Mouse (Mus musculus): ENCODE measurements around the gene Ncoa5.

Gene Ncoa5

DNA sequence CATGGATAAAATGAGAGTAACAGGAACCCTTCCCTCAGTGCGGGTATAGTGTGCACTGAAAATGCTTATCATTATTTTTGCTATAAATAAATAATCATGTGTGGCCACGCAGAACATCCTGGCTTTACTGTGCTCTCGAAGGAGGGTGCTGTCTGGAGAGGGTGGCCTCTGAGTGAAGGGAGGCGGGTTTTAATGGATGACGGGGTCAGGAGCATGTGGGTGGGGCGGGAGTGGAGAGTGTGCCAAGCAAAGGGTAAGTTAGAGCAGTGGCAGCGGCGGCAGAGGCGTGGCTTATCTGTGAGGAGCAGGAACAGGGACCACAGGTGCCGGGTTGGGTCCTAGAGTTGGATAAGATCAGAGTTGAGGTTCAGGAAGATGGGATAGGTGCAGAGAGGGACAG is 42.9 kb downstream of the Ncoa5 start:
- no peak for DNase-seq

GRCm38 (mm10) chr2:164991111-164991510 is 43.6 kb downstream of the Ncoa5 start:
- DNase-seq, result no peak

- no peak for DNase-seq
Measured at GRCm38 (mm10) chr2:164988777-164989176, 45.9 kb downstream of the Ncoa5 start.

GRCm38 (mm10) chr2:164986371-164987027 is 48.2 kb downstream of the Ncoa5 start:
- DNase-seq, result no peak

DNA sequence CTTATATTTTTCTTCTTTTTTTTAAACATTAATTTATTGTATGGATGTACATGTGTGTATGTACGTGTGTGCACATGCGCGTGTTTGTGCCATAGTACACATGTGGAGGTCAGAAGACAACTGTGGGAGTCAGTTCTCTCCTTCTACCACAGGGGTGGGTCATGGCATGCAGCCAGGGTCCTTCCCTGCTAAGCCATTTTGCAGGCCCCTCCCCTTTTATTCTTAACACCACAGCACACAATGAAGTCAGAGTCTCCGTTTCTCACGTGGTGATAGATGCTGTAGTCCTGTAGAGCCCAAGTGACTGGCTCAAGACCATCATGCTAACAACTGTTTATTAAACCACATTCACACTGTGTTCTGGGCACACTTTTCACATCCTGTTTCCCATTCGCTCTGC is 48.7 kb downstream of the Ncoa5 start:
- no peak for DNase-seq

GRCm38 (mm10) chr2:164979749-164980148 is 54.9 kb downstream of the Ncoa5 start:
- peak; percentile 41 for DNase-seq

DNA sequence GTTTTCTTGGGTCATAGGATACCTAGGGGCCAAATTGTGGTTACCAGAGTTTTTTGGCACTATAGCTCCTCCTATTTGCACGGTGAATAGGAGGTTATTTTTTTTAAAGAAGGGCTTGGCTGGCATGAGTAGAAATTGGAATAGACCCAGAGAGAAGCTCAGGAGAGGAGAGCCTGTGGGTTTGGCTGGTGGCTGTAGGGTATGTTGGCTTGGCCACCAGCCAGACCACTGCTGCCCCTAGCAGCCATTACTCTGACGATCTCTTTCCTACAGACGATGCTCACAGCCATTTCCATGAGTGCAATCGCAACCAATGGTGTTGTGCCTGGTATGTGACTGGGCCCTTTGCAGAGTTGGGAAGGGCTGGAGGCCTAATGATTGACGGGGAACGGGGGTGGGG is 59.1 kb downstream of the Ncoa5 start:
- no peak for DNase-seq

- no peak for DNase-seq
Measured at GRCm38 (mm10) chr2:164972646-164973045, 62.0 kb downstream of the Ncoa5 start.

DNA sequence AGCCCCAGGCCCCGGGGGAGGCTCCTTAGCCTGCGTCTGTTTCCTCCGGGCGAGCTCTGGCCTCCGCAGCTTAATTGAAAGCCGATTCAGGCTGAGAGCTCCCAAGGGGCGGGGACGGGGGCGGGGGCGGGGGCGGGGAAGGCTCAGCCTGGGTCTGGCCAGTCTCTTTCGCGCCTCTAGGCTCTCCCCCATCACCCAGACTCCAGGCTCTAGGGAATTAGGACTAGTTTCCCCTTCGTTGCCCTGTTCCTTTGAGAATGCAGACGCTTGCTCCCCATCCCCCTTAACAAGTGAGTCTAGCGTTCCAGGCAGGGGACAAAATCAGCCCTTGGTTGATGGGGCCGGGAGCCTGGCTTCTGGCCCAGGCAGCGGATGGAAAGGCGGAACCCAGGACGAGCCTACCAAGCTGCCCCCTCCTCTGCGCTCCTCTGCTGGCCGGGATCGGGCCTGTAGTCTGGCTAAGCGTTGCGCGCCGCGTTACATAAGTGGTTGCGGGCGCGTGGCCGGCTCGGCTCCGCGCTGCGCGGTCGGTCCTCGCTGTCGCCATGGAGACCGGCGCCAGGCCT is 64.0 kb downstream of the Ncoa5 start:
- no peak for DNase-seq

DNA sequence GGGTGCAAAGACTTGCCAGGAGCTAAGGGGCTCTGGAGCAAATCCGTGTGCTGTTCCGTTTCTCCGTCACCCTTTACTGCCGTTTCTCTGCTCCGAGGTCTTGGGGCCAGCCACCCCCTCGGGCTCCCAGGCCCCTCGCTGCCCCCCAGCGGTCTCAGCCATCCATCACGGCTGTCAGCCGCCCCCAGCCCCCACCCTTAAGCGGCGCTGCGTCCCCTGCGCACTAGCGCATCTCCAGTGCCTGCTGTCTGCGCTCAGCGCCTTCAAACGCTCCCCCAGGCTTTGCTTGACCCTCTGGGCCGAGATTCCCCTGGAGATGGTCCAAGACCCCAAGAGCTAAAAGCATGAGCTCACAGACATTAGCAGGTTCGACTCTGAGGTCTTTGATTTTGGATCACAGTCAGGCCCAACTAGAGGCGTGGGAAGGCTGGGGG is 65.3 kb downstream of the Ncoa5 start:
- DNase-seq, result no peak

GRCm38 (mm10) chr2:164968451-164968851 is 66.2 kb downstream of the Ncoa5 start:
- no peak for DNase-seq

- no peak for DNase-seq
Measured at GRCm38 (mm10) chr2:164967761-164968440, 66.8 kb downstream of the Ncoa5 start.

GRCm38 (mm10) chr2:164967193-164967592 is 67.5 kb downstream of the Ncoa5 start:
- no peak for DNase-seq

DNA sequence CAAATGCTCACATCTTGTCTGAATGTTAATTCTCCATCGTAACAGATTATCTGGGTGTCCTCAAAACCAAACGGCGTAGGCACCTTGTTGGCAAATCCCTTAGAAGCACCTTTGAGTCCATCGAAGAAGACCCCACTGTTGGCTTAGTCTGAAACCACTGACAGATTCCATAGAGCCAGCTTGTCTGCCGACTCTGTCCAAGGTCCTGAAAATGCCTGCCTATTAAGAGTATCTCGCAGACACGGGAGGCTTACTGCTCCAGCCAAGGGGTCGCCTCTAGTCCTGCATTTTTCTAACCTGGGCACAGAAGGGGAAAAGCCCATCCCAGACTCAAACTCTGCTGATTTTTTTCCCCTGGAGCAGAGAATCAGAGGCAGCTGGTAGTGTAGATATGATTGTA is 68.3 kb downstream of the Ncoa5 start:
- no peak for DNase-seq

- no peak for DNase-seq
Measured at GRCm38 (mm10) chr2:164964981-164965380, 69.7 kb downstream of the Ncoa5 start.

GRCm38 (mm10) chr2:164964242-164964894 is 70.3 kb downstream of the Ncoa5 start:
- DNase-seq, result no peak

DNA sequence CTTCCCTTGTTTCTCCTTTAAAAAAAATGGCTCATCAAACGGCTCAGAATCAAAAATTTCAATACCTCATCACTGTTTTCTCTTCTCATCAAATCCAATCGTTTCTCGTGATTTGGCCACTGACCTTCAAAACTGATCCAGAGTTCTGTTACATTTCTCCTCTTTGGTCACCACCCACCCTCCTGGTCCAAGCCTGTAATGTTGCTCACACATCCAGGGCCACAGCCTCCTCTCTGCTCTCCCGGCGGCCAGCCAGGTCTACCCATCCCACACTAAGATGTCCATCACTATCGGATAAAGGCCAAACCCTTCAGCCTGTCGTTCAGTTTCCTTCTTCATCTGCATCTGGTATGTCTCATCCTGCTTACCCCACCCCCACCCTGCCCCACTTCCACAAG is 72.5 kb downstream of the Ncoa5 start:
- no peak for DNase-seq

DNA sequence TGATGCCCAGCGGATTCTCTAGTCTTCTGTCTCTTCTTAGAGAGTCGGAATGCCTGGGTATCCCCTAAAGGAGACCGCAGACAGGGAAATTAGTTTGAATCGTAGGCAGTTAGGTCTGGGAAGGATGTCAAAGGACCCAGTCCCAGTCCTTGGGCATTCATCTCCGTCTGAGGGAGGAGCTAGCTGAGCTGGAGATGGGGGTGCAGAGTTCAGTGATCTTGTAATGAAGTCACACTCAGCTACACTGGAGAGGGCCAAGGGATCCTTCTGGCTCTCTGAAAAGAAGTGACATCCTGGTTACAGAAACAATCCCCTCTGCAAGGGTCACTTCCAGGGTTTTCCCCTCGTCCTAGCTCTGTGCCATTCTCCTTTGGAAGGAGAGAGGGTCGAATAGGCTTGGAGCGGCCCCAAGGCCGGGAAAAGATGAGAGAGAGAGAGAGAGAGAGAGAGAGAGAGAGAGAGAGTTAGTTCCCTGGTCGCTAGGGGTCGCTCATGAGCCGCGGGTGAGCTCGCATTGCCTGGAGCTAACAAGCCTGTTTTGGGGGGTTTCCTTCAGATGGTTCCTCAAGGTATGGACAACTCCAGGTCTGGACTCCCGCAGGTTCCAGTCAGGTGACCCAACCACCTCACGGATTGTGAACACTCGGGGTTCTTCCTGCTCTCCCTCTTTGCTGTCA is 73.0 kb downstream of the Ncoa5 start:
- peak; percentile 63 to 70 for DNase-seq

- peak in 1 of 2 experiments; percentile 55 for DNase-seq
Measured at GRCm38 (mm10) chr2:164960716-164961441, 73.8 kb downstream of the Ncoa5 start, which contains the start of gene Slc12a5. Gene Slc12a5 (plus strand): TSS chr2:164960802.

- no peak for DNase-seq
Measured at GRCm38 (mm10) chr2:164957548-164958315, 76.9 kb downstream of the Ncoa5 start.

DNA sequence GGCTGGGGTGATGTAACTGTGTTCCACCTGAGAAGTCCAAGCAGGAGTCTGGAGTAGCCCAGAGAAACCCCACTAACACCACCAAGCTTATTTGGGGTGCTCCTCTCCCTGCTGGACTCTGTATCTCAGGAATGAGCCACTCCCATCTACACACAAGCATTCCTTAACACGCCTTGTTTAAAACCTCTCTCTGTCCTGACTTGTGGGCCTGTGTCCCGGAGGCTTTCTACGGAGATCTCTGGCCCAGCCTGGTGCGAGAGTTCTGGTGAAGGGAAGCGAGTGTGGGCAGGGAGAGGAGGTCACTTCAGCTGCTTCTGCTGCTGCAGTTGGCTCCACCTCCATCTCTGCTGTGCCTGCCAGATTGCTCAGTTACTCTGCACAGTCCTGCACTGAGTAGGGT is 78.5 kb downstream of the Ncoa5 start:
- DNase-seq, result no peak

DNA sequence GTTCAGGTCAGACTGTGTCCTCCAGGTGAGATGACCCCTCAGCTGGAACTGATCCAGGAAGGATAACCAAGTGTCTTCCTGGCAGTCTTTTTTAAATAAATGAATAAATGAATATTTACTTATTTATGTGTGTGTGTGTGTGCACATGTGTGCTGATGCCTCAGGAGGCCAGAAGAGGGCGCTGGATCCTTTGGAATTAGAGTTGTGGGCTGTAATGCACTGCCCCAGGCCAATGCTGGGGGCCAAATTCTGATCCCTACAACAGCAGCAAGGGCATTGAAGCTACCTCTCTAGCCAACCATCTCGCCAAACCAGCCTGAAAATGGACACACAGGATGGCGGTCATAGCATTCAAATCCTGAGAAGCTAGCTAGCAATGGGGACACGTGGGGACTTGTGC is 78.9 kb downstream of the Ncoa5 start:
- DNase-seq, result no peak

All from thymus, postnatal 36 days (tissue).